Mouse (Mus musculus): ENCODE results near the gene Cdkal1.

Gene Cdkal1

DNA sequence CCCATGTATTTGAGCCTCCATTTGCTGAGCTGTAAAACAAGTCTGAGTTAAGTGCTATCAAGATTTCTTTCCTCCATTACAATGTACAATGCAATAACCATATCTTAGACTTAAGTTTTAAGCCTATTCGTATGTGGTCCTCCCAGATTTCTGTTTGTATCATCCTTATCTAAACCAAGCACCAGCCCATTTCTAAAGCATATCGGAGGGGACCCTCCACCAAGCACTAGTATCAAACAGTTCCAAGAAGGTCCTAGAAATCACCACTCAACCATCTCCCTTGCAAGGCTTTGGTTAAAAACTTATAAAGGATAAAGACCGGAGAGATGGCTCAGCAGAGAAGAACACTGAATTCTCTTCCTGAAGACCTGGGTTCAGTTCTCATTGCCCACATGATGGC lies 47.1 kb downstream of the Cdkal1 start:
- DNase-seq: no peak

DNA sequence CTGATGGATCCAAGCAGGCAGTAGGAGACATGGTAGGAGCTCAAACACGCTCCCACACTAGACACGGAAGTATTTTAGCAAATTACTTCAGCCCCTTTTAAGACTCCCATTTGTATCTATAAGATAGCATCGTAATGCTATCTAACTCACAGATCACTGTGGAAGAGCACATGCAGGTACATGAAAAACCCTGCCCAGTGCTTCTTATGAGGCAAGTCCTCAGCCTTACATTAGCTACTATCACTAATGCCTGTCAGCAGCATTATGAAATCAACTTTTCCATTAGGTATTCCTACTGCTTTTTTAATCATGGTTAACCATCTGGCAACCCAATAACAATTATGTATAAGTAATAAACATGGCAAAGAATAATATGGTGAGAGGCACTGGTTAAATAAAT lies 47.5 kb downstream of the Cdkal1 start:
- DNase-seq: no peak

DNA sequence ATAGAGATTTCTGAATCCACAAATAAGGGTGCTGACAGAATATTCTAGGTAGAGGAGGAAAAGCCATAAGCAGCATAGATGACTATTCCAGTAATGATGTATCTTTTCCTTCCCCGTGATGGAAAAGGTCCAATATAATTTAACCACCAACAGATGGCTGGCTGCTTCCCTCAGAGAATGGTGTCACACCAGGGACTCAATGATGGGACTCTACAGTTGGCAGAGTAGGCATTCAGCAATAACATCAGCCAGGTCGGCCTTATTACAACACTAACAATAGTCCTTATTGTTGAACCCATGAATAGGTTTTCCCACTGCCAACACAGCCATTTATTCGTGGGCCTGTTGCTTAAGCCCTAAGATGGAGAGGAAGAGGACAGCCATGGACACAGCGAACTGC lies 48.6 kb downstream of the Cdkal1 start:
- DNase-seq: peak in 1 of 2 experiments; percentile 44

GRCm38 (mm10) chr13:29805296-29805695 lies 50.2 kb downstream of the Cdkal1 start:
- DNase-seq: no peak

DNA sequence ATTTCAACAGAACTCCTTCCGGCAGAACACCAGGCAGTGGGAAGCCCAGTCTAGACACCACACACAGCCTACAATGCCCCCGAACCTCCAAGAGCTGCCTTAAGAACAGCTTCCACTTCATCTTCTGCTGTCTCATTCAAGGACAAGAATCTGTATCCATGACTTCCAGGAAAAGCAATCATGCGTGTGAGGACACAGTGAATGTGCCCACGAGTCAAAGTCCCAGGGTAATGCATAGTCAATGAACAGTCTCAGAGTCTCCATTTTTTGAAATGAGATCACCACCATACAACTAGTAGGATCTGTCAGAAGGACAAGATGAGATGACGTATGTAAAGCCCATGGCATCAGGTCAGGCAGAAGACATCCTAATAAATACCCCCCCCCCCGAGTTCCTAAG lies 51.4 kb downstream of the Cdkal1 start:
- no peak for DNase-seq

GRCm38 (mm10) chr13:29802699-29803098 lies 52.8 kb downstream of the Cdkal1 start:
- no peak for DNase-seq

- DNase-seq: no peak
Measured at GRCm38 (mm10) chr13:29800078-29800477, 55.4 kb downstream of the Cdkal1 start.

- no peak for DNase-seq
Measured at GRCm38 (mm10) chr13:29792112-29792511, 63.4 kb downstream of the Cdkal1 start.

GRCm38 (mm10) chr13:29791439-29791838 lies 64.0 kb downstream of the Cdkal1 start:
- DNase-seq: no peak

DNA sequence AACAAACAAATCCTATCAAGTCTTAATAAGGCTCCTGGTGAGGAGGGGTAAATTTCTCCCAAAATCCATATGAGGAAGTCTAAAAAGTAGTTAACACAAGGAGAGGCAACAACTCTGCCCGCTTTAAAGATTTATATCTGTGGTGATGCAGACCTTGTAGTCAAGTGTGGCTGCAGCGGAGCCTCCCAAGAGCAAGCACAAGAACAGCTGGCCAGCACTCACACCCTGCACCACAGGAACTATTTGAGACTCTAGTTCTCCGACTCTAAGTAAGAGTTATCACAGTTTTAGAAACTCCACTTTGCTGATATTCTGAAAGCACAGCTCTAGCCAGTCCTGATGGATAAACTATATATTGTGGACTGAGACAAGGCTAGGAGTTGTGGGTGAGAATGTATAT lies 68.5 kb downstream of the Cdkal1 start:
- no peak for DNase-seq

DNA sequence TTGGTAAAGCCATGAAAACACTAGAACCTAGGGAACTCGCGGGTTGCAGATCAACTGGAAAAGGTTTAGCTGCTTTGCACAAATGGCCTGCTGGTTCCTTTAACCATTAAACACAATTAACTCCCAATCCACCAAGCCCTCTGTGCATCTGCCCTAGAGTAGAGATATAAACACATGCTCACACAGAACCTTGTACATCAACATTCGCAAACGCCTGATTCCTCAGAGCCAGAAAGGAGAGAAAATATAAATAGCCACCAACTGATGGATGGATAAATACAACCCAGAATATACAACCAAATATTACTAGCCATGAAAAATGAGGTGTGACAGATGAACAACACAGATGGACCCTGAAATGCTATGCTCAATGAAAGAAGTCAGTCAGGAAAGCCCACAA lies 70.6 kb downstream of the Cdkal1 start:
- DNase-seq: no peak

DNA sequence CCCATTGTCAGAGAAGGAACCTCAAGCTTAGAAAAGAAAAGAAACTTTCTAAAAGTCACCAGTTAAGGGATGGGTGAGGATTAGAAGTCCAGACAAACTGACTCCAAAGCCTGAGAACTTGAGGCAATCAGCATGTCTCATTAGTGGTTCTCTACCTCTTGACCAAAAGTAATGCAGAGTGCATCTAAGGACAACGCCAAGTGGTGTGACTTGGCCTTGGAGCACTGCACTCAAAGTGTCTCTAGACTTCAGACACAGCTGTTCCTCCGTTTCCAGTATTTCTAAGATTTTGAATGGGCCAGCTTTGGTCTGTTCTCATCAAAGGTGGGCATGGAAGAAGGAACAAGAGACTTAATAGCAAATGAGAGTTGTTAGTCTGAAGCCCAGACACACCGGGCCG lies 74.1 kb downstream of the Cdkal1 start:
- DNase-seq: no peak

- peak; percentile 45 to 61 for DNase-seq
Measured at GRCm38 (mm10) chr13:29780713-29781112, 74.8 kb downstream of the Cdkal1 start.

GRCm38 (mm10) chr13:29779519-29779918 lies 76.0 kb downstream of the Cdkal1 start:
- no peak for DNase-seq

- no peak for DNase-seq
Measured at GRCm38 (mm10) chr13:29779116-29779515, 76.4 kb downstream of the Cdkal1 start.

DNA sequence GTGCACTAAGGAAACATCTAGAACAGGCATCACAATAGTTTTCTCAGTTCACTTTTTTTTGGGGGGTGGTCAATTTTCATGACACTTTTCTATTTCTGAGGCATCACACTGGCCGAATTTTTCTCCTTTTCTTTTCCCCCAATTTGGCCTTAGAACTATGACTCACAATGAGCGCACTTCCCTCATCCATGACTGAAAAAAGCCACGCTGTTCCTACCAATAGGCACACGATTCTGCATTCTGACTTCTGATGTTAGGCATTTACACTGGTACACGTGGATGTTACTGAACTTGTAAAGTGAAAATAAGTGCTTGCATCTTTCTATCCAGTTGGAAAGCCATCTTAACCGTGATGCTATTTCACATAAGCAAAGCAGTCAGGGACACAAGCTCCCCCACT lies 77.3 kb downstream of the Cdkal1 start:
- no peak for DNase-seq

DNA sequence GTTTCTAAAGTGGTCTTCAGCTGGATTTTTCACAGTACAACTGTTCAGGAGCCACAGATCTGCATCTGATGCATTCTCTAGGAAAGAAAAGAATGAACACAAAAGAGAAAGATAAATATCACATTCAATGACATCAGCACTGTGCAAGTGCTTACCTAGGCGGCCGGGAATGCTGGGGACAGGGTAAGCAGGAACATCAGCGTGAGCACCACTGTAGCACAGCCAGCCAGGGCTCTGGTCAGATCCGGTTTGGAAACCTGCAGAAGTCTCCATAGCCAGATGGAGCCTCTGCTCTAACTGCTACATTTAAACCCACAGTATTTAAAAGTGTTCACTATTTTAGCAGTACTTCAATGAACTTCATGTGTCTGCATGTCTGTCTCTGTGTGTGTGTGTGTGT lies 78.2 kb downstream of the Cdkal1 start:
- DNase-seq: no peak

- DNase-seq: no peak
Measured at GRCm38 (mm10) chr13:29775603-29776230, 79.8 kb downstream of the Cdkal1 start.

- no peak for DNase-seq
Measured at GRCm38 (mm10) chr13:29773563-29773962, 81.9 kb downstream of the Cdkal1 start.

- no peak for DNase-seq
Measured at GRCm38 (mm10) chr13:29772970-29773369, 82.5 kb downstream of the Cdkal1 start.

DNA sequence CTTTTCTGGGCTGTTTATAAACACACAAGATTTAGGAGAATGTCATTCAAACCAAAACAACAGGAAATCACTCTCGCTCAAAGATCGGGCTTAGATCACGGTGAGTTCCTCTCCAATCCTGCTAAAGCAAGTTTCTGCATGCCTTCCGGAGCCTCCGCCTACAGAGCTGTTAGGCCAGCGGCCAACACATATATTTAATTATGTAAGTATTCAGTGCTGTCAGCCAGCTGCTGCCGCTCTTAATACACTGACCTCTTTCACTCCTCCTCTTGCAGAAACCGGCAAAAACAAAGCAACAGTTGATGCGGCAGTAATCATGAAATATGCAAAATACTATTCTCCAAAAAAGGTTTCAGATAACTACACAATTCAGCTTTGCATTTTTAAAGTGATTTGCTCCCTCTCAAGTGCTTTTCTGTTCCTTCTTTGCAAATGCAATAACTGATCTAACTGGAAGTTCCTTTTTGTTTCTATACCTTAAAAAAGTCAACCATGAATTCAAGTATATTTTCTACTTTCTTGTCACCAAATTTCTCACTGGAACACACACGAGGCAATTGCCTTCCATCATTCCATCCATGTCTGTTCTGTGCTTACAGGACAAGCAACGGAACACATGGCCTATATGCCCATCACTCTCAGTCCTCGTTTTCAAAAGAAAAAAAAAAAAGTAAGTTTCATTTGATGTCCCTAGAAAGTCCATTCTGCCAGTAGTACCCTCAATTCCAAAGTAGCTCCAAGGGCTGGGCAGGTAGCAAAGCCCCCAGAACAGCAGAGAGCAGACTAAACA lies 85.6 kb downstream of the Cdkal1 start:
- peak in 1 of 2 experiments; percentile 15 for DNase-seq

DNA sequence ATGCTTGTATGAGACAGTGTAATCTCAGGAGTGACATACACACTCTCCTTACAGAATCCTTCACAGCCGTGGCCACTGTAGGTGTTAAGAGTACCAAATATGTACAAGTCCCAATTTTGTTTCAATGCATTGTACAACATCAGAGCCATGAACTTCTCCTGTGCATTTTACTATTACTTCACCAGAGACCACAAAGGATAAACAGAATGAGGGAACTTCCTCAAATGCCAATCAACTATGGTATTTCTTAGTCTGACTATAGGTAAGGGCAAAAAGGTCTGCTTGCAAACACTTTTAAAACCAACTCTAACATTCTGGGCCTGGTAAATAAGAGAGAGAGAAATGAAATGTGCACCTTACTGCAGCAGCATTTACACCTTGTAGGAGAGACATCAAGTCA lies 87.4 kb downstream of the Cdkal1 start:
- DNase-seq: no peak

DNA sequence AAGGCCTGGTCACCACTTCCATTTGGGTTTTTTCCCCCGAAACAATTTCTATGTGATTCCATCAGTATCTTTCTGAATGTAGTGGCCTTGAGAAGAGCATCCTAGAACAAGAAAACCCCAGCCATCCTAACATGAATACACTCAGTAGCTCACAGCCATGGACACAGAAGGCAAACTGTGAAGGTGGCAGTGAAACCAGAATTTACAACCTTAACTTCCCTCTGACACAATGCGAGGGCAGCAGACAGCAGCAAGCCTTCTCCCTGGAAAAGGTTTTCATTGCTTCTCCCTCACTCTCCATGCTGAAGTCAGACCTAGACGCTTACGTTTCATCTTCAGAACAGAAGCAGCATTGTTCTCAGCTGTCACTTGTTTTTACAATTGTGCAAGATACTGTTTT lies 87.9 kb downstream of the Cdkal1 start:
- DNase-seq: no peak

DNA sequence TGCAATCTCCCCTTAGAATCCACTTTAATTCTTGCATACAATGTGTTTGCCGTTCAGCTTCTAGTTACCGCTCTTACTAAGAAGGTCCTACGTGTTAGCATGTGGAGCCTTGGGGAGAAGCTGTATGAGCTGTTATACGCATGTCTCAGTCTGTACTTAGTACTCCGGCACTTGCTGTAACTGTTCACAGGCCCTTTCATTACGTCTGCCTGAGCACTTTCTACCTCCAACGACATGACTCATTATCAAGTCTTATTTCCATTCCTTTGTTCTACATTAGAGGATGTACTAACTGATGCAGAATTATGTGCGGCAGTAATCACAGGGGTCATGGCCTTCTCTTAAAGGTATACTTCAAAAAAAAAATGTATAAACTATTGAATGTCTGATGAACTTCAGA lies 89.1 kb downstream of the Cdkal1 start:
- no peak for DNase-seq

DNA sequence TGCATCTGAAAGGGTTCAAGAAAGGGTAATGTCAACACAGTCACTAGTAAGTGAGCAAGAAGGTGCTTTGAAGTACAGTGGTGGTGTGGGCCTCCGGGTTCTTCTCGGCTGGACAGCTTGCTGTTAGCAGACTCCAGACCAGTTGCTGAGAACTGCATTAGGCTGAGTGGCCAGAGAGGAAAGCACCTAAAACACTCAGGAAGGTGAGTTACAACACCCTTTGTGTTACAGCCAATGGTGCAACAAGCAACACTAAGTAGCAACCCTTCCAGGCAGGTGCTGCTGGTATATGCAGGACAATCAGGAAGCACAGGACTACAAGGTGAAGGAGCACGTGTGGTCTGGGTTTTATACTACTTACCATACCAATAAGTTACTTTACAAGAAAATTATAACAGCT lies 90.2 kb downstream of the Cdkal1 start:
- DNase-seq: no peak
